Mouse (Mus musculus): Measurements from ENCODE around the gene Fam214a. TPM values are rescaled to one million over a fixed set of nuclear protein-coding genes. Genes with fewer than 3 reads are reported as not detected.

Fam214a gene
- polyA plus RNA-seq (2014; fragmentation: Illumina TruSeq; extraction: RNeasy Lipid Tissue Mini Kit (QIAGEN cat#74804); ENCODE audit: low read depth, low replicate concordance), result 18.9 TPM

DNA sequence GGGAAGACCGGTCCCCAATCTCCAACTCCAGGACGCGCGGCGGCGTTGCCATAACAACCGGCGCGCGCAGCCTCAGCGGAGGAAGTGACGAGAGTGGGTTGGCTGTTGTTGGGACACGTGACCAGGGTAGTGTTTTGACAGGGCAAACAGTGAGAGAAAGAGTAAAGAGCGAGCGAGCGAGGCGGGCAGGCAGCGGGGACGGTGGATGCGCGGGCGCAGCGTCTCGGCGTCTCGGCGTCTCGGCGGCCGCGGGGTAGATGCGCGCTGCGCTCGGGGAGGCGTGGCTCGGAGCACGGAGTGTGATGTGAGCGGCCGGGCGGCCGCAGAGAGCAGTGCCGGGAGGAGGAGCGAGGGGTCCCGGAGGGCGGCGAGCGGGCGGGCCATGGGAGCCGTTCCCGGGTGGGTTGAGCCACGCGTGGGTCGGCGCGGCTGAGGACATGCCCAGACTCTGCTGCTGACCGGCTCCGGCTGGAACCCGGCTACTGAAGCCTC, at the start of gene Fam214a:
Gene Fam214a, plus strand, starts transcription at position 129 of the 492 bp plus-strand sequence.

DNA sequence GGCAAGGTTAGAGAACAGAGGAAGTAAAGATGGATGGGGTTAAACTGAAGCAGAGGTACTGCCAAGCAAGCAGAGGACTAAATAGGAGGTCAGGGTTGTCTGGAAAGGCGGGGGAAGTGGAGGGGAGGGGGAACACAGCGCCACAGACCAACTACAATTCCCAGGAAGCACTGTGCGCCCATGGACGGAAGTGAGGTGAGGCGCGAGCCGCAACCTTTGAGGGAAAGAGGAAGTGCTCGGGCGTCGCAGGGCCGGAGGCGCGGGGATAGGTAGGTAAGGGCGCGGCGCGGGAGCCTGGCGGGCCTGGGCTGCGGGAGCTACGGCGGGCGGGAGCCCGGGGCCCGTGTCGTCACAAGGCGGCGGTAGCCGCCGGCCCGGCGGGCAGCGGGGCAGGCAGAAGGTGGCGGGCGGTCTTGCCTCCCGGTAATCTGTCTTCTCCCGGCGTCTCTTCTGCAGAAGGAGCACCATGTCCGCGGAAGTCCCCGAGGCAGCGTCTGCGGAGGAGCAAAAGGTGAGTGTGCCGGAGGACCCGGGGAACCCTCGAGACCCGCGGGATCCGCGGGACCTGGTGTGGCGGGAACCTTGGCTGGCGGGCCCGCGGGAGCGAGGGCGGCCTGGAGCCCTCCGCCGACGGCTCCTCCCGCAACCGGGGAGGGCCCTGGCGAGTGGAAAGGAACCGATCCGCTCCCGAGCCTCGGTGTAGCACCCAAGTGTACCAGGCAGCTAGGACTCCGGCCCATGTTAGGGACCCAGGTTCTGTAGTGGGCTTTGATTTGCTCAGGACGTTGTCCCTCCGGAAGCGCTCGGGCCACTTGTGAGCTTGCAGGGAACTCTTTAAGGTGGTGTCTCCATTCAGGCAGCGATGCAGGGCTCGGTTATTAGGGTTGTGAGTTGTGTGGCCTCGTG, 85.0 kb downstream of the Fam214a start, which contains the start of gene Arpp19:
Gene Arpp19, plus strand, starts transcription at position 164 of the 906 bp plus-strand sequence.

DNA sequence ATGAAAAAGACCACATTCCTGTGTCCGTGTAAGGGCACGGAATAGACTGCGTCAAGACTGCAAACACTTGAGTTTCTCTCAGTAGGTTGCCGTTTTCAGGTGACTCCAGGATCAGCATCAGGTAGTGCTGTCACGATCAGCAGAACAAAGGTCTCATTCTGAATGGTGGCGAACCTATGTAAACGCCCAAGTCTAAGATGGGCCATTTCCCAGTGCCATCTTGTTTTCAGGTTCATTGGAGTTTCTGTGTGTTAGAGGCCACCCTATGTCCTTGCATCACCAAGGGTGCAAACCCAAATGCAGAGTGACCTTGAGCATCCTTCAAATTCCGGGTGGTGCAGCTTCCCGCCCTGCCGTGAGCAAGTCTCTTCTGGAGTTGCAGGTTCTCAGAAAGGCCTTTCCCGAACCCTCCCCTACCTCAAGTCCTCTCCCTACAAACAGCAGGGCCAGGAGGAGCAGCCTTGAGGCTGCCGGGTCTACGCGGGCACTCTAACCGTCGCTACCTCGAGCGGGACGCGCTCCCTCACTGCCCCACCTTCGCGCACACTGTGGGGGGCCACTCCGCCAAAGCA, 117.9 kb downstream of the Fam214a start, which contains the start of gene Myo5a:
Gene Myo5a, plus strand, starts transcription at position 559 of the 572 bp plus-strand sequence.

Other genes with a start within 250 kb of the Fam214a start
- gene Onecut1, start 91.0 kb upstream of the Fam214a start, polyA plus RNA-seq (2014; fragmentation: Illumina TruSeq; extraction: RNeasy Lipid Tissue Mini Kit (QIAGEN cat#74804); ENCODE audit: low read depth, low replicate concordance), result not detected
- gene Arpp19, start 84.7 kb downstream of the Fam214a start, polyA plus RNA-seq (2014; fragmentation: Illumina TruSeq; extraction: RNeasy Lipid Tissue Mini Kit (QIAGEN cat#74804); ENCODE audit: low read depth, low replicate concordance), result 322 TPM
- gene Myo5a, start 118.1 kb downstream of the Fam214a start, polyA plus RNA-seq (2014; fragmentation: Illumina TruSeq; extraction: RNeasy Lipid Tissue Mini Kit (QIAGEN cat#74804); ENCODE audit: low read depth, low replicate concordance), result 18.6 TPM